Mouse (Mus musculus): Measurements from ENCODE around the gene Kcnn4.

Gene Kcnn4

DNA sequence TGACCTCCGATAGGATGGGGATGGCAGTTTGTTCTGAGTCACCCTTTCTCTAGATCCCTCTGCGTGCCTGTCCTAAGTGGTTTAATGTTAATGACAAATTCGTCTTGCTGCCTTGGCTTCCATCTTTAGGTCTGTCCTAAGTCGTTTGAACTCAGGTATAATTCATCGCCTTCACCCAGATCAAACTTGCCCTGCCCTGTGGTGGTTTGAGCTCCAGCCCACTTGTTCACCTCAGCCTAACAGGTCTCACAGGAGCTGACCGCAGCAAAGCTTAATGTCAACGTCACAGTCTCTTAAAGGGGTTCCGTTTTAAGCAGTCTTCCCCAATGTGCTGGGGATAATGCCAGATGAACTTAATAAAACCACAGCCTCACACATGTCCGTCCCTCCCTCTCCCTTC, 55.9 kb downstream of the Kcnn4 start:
- no peak for DNase-seq (ENCODE audit: low spot score in 2 of 2)

DNA sequence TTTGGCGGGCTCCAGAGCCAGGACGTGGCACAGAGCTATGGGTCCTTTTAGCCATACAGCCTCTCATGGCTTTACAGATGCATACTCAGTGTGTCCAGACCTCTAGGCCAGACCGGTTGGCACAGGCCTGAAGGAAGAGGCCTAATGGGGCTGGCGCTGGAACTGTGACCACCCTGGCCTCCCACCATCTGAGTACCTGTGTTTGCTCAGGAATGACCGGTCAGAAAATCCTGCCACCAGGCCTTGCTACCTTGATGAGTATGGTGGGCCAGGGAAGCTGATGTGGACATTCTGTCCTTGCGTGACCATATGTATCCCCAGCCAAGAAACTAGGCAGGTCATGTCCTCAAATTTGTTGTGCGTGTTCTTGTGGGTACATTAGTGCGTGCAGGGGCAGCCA, 57.1 kb downstream of the Kcnn4 start:
- DNase-seq (ENCODE audit: low spot score in 2 of 2) = no peak

DNA sequence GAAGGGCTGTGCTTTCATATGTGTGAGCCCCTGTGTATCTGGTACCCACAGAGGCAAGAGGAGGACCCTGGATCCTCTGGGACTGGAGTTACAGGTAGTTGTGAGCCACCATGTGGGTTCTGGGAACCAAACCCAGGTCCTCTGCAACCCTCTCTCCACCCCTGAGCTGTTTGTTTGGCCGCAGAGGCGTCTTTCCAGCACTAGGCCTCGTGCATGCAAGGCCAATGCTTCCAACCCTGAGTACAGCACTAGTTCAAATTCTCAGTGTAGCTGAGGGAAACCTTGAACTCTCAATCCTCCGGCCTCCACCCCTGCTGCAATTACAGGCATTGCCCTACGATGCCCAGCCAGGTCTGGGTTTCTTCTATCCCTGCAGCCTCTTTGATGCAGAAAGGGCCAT, 58.7 kb downstream of the Kcnn4 start:
- DNase-seq (ENCODE audit: low spot score in 2 of 2) = no peak

DNA sequence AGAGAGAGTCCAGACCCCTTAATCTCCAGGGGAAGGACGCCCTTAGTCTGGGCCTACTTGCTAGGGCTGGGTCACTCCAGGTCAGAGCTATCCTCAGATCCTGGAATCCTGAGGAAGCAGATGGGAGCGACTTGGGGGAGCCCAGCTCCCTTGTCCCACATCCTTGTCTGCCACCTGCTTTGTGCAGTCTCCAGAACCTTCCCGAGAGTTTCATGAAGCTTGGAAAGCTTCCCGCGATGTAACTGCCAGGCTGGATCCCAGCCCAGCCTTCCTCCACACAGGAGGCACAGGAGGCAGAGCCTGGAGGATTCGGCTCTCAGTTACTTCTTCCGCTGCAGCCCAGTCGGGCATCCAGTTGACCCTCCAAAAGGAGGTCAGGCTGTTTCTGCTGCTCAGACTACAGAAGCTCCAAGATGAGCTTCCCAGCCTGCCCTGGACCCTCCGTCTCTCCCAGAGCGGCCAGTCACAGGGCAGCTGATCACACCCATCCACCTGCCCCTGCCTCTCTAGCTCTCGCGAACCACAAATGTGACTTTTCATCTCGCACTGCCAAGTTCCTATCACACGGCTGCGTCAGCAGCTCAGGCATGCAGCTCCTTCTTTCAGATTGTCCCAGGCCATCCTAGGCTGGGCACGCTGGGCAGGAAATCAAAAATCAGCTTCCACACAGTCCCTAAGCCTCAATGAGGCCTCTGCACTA, 59.5 kb downstream of the Kcnn4 start:
- DNase-seq (ENCODE audit: low spot score in 2 of 2) = no peak

DNA sequence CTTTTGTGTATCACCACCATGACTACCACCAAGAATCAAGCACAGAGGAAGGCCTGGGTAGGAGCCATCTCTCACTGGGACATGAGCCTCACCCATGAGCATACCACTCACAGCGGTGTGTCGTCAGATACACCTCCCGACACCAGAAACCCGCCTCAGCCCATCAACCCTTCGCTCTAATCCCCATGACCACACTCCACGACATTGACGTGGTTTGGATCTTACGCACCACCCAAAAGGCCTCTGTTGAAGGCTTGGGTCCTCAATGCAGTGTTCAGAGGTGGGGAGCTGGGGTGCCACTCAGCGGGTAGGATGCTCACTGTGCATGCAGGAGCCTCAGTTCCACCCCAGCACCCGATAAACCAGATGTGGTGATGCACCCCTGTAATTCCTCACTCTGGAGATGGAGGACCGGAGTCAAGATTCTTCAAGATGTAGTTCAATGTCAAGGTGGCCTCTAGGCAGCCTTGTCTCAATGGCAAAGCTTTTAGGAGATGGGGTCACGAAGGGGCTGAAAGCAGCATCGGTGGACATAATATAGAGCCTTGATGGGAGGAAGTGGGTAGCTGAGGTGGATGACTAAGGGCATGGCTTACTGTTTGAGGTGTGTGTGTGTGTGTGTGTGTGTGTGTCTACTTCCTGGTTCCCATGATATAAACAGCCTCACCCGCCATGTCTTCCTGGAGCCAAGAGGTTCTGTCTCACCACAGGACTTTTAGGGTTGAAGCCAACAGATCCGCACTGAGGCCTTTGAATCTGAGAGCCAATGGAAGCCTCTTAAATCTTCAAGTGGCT, 60.7 kb downstream of the Kcnn4 start:
- DNase-seq (ENCODE audit: low spot score in 2 of 2) = no peak

DNA sequence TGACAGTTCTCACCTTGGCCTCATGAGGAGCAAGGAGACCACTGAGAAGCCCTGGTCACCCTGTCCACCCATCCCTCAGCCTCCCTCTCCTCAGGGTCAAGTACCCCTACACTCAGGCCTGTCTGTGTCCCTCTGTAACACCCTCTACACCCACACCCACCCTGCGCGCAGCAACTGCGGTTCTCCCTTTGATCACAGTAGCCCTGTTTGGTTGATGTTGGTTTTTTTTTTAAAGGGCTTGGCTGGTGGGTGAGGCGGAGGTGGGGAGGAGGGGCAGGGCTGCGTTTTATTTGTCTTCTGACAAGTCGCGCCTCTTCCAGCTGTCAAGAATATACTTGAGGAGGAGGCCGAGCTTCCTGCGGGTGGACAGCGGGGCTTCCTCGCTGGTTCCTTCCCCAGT, 61.6 kb downstream of the Kcnn4 start:
- DNase-seq (ENCODE audit: low spot score in 2 of 2) = no peak

DNA sequence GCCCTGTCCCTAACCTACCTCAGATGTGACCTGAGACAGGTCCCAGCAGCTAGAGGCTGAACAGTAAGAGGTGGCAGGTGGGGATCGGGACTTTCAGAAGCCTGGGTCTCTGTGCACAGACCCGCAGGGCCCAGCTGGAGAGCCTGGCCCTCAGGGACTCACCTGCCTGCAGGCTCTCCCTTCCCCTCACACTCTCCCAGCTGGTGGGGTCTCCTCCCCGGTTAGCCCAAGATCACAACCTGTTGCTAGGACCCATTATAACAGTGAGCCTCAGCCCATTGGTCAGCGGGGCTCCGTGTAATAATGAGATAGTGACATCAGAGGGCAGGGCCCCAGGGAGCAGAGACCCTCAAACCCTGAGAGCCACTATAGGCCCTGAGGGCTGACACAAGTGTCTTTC, 65.2 kb downstream of the Kcnn4 start:
- no peak for DNase-seq (ENCODE audit: low spot score in 2 of 2)
